ENCODE assay signal across 25 mouse cellular contexts in genomic region chr8:127590674-127591186, GRCm38 (mm10).
A peak's percentile ranks its signal among the peaks of the same experiment; 100 is the strongest.
DNase-seq lines count a peak whose midpoint lies in the region; ATAC-seq and TF ChIP-seq lines count a peak whose summit lies in the region.
"Had no signal": no experiment of that assay in that cellular context is flagged by ENCODE, and none has a peak within 500 bp of the region (broad histone marks: within the 10 kb centered on the region; RNA-seq: fewer than 3 reads in every experiment).

No protein-coding gene starts in this region.

- H3K36me3 ChIP-seq in forebrain, embryonic 14.5 days (ENCODE audit: control insufficient read depth, insufficient read depth, low read length) = no peaks in the 10 kb centered on the region
- H3K36me3 ChIP-seq in forebrain, embryonic 12.5 days (replicated peaks) = no peaks in the 10 kb centered on the region
- 0 out of 2 replicates have a peak, but pooled peaks cover 5% of the 10 kb centered on the region for H3K36me3 ChIP-seq in midbrain, embryonic 13.5 days
- H3K36me3 ChIP-seq in midbrain, embryonic 11.5 days (ENCODE audit: control insufficient read depth, insufficient read depth, low read length) = no peaks in the 10 kb centered on the region
- H3K36me3 ChIP-seq in forebrain, postnatal 0 days (ENCODE audit: insufficient read depth) = no peaks in the 10 kb centered on the region
- H3K36me3 ChIP-seq: G1E; liver, embryonic 12.5 days had no signal

- no peak overlapping the region for H3K4me2 ChIP-seq in forebrain, embryonic 14.5 days (ENCODE audit: low read length)
- H3K4me2 ChIP-seq in forebrain, embryonic 12.5 days = no peak overlapping the region
- H3K4me2 ChIP-seq in midbrain, embryonic 13.5 days (replicated peaks) = no peak overlapping the region
- no peak overlapping the region for H3K4me2 ChIP-seq in midbrain, embryonic 11.5 days
- H3K4me2 ChIP-seq in forebrain, postnatal 0 days (ENCODE audit: low read depth) = no peak overlapping the region
- H3K4me2 ChIP-seq: embryonic facial prominence, embryonic 13.5 days; heart, embryonic 11.5 days; hindbrain, embryonic 14.5 days; kidney, embryonic 15.5 days; liver, embryonic 12.5 days had no signal

- DNase-seq in forebrain, embryonic 14.5 days (ENCODE audit: low spot score) = peak; percentile 74
- DNase-seq in midbrain, embryonic 11.5 days (ENCODE audit: low spot score, missing footprints) = no peak
- DNase-seq in Muller cell, postnatal 12 days (ENCODE audit: inconsistent ontology term) = peak; percentile 18
- DNase-seq in forebrain, postnatal 0 days = peak; percentile 10
- DNase-seq in adrenal gland, adult 18-20 months (ENCODE audit: low spot score in 2 of 2) = no peak
- DNase-seq: cerebellum, adult 18-20 months; gastrocnemius, postnatal 10 days; heart, postnatal 36 days; kidney, adult 18-20 months; kidney, postnatal 25 days; liver, postnatal 0 days; right cerebral cortex, postnatal 4 days; thymus, adult 18-20 months; thymus, postnatal 25 days had no signal

- H3K4me3 ChIP-seq in forebrain, embryonic 14.5 days (ENCODE audit: low read depth, low read length) = no peak overlapping the region
- no peak overlapping the region for H3K4me3 ChIP-seq in forebrain, embryonic 12.5 days (replicated peaks)
- H3K4me3 ChIP-seq in midbrain, embryonic 13.5 days (replicated peaks) = no peak overlapping the region
- H3K4me3 ChIP-seq in midbrain, embryonic 11.5 days (ENCODE audit: low read depth, low read length) = no peak overlapping the region
- H3K4me3 ChIP-seq in forebrain, postnatal 0 days (ENCODE audit: low read depth, low read length) = no peak overlapping the region
- H3K4me3 ChIP-seq: embryonic facial prominence, embryonic 13.5 days; kidney, embryonic 15.5 days; liver, embryonic 12.5 days had no signal

- no peaks in the 10 kb centered on the region for H3K27me3 ChIP-seq in forebrain, embryonic 14.5 days (replicated peaks; ENCODE audit: control insufficient read depth, insufficient read depth, low read length)
- H3K27me3 ChIP-seq in forebrain, embryonic 12.5 days = no peaks in the 10 kb centered on the region
- no peaks in the 10 kb centered on the region for H3K27me3 ChIP-seq in midbrain, embryonic 13.5 days
- H3K27me3 ChIP-seq in midbrain, embryonic 11.5 days (ENCODE audit: control insufficient read depth, insufficient read depth, low read length) = no peaks in the 10 kb centered on the region
- no peaks in the 10 kb centered on the region for H3K27me3 ChIP-seq in forebrain, postnatal 0 days (ENCODE audit: insufficient read depth, low read length)
- H3K27me3 ChIP-seq: embryonic facial prominence, embryonic 13.5 days; kidney, embryonic 15.5 days; liver, embryonic 12.5 days; Patski had no signal

- peaks cover 8% of the 10 kb centered on the region for H3K4me1 ChIP-seq in forebrain, embryonic 14.5 days (ENCODE audit: control insufficient read depth, insufficient read depth, low read length)
- peaks cover 13% of the 10 kb centered on the region; the same call in 1 of the 2 replicates for H3K4me1 ChIP-seq in forebrain, embryonic 12.5 days
- peaks cover 12% of the 10 kb centered on the region; the same call in 1 of the 2 replicates for H3K4me1 ChIP-seq in midbrain, embryonic 13.5 days (replicated peaks)
- H3K4me1 ChIP-seq in midbrain, embryonic 11.5 days (ENCODE audit: control insufficient read depth, insufficient read depth, low read length) = no peaks in the 10 kb centered on the region
- H3K4me1 ChIP-seq in forebrain, postnatal 0 days (ENCODE audit: insufficient read depth) = no peaks in the 10 kb centered on the region
- H3K4me1 ChIP-seq: embryonic facial prominence, embryonic 13.5 days; liver, embryonic 12.5 days had no signal

- H3K9me3 ChIP-seq in forebrain, embryonic 14.5 days (replicated peaks; ENCODE audit: control insufficient read depth, low read length) = no peaks in the 10 kb centered on the region
- no peaks in the 10 kb centered on the region for H3K9me3 ChIP-seq in forebrain, embryonic 12.5 days
- H3K9me3 ChIP-seq in midbrain, embryonic 13.5 days = no peaks in the 10 kb centered on the region
- no peaks in the 10 kb centered on the region for H3K9me3 ChIP-seq in midbrain, embryonic 11.5 days (ENCODE audit: control insufficient read depth, low read length)
- H3K9me3 ChIP-seq in forebrain, postnatal 0 days (ENCODE audit: low read length) = no peaks in the 10 kb centered on the region
- H3K9me3 ChIP-seq: embryonic facial prominence, embryonic 13.5 days; kidney, embryonic 15.5 days; liver, embryonic 12.5 days had no signal

- 27% methylated on average over 5 of the region's 5 CpGs for WGBS in forebrain, embryonic 14.5 days
- WGBS in forebrain, embryonic 12.5 days = 76% methylated on average over 5 of the region's 5 CpGs
- WGBS in midbrain, embryonic 13.5 days = 73% methylated on average over 5 of the region's 5 CpGs
- 90% methylated on average over 5 of the region's 5 CpGs for WGBS in midbrain, embryonic 11.5 days
- WGBS in forebrain, postnatal 0 days = 42% methylated on average over 5 of the region's 5 CpGs

- H3K9ac ChIP-seq in forebrain, embryonic 14.5 days (ENCODE audit: low read length) = no peak overlapping the region
- no peak overlapping the region for H3K9ac ChIP-seq in forebrain, embryonic 12.5 days
- H3K9ac ChIP-seq in midbrain, embryonic 13.5 days (replicated peaks) = no peak overlapping the region
- H3K9ac ChIP-seq in midbrain, embryonic 11.5 days (ENCODE audit: low read length) = no peak overlapping the region
- H3K9ac ChIP-seq in forebrain, postnatal 0 days = no peak overlapping the region
- H3K9ac ChIP-seq: embryonic facial prominence, embryonic 13.5 days; hindbrain, embryonic 14.5 days; kidney, embryonic 15.5 days; liver, embryonic 12.5 days; liver, postnatal 0 days had no signal

- ATAC-seq in forebrain, embryonic 14.5 days = peak; percentile 74
- ATAC-seq in forebrain, embryonic 12.5 days (ENCODE audit: low FRiP score) = no peak; the same call in 1 of the 2 replicates
- 0 out of 2 replicates have a peak, but pooled peaks have one; percentile 6 for ATAC-seq in midbrain, embryonic 13.5 days
- ATAC-seq in midbrain, embryonic 11.5 days (ENCODE audit: low FRiP score) = no peak
- ATAC-seq in forebrain, postnatal 0 days = 0 out of 2 replicates have a peak, but pooled peaks have one; percentile 14
- ATAC-seq: liver, embryonic 12.5 days; liver, postnatal 0 days; Patski had no signal

- no peak for TF ChIP-seq CTCF in forebrain, postnatal 0 days (IDR thresholded peaks at IDR 0.05; ENCODE audit: low read depth)

- no peak overlapping the region for H3K27ac ChIP-seq in forebrain, embryonic 14.5 days (ENCODE audit: low read depth, low read length)
- H3K27ac ChIP-seq in forebrain, embryonic 12.5 days = no peak overlapping the region
- no peak overlapping the region for H3K27ac ChIP-seq in midbrain, embryonic 13.5 days
- no peak overlapping the region for H3K27ac ChIP-seq in midbrain, embryonic 11.5 days (ENCODE audit: low read depth, low read length)
- H3K27ac ChIP-seq in forebrain, postnatal 0 days (ENCODE audit: low read depth, low read length) = no peak overlapping the region
- H3K27ac ChIP-seq: embryonic facial prominence, embryonic 13.5 days; hindbrain, embryonic 14.5 days; kidney, embryonic 15.5 days; liver, embryonic 12.5 days; macrophage; stomach, postnatal 0 days had no signal

Comparison
In these comparisons a context has a peak if more than half of its experiments do, and no peak if none do; other contexts are left out.
1. ATAC-seq: peak in forebrain, embryonic 14.5 days (single experiment), midbrain, embryonic 13.5 days (single experiment) and forebrain, postnatal 0 days (single experiment); none in forebrain, embryonic 12.5 days (single experiment) and midbrain, embryonic 11.5 days (single experiment).
2. DNase-seq: peak in forebrain, embryonic 14.5 days (single experiment), Muller cell, postnatal 12 days (single experiment) and forebrain, postnatal 0 days (single experiment); none in midbrain, embryonic 11.5 days (single experiment) and adrenal gland, adult 18-20 months (0 of 2).